Mouse (Mus musculus) thymus, adult 2 months (tissue): ENCODE results near the gene 1810024B03Rik.

Experiments
- CTCF ChIP-seq: fragments of 200-500 bp; IDR thresholded peaks from 2 replicates; pipeline ENCODE4 v1.5.1; 2012; ENCODE audit warnings: mild to moderate bottlenecking, control low read depth, low read length, moderate library complexity, borderline replicate concordance; ENCODE audit not compliant: control insufficient read depth, poor library complexity, insufficient read depth; ENCODE audit errors: extremely low read depth
- POLR2A ChIP-seq: fragments of 200-500 bp; IDR thresholded peaks from 2 replicates; pipeline ENCODE4 v1.6.1; 2012; ENCODE audit warnings: mild to moderate bottlenecking, low read length, control low read depth, moderate library complexity; ENCODE audit not compliant: control insufficient read depth, poor library complexity, insufficient read depth; ENCODE audit errors: extremely low read depth

DNA sequence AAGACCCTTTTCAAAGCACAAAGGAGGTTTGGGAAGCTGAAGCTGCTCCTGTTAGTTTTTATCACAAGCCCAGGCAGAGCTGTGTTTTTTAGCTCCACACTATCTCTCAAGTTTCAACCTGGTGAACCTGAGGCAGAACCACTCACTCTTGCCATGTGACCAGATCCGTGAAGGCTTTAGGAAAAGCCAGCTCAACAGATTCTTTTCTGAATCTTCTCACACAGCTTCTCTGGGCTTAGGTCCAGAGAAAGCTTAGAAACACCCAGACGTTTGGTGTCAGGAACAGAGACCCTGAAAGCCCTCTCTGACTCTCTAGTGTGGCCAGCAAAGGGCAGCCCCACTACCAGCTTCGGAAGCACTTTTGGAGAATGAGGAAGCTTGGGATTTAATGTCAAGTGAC lies 43.4 kb upstream of the 1810024B03Rik start:
- TF ChIP-seq POLR2A (no peak), CTCF (no peak)
